Mouse (Mus musculus) heart, postnatal 0 days (tissue): ENCODE results near the gene N4bp3.

Source experiments
- CTCF ChIP-seq: IDR thresholded peaks from 2 replicates; pipeline ENCODE4 v1.5.1; 2016; ENCODE audit warnings: antibody characterized with exemption, control low read depth, low read depth
- EP300 ChIP-seq: IDR thresholded peaks from 2 replicates; pipeline ENCODE4 v1.6.1; 2016; ENCODE audit warnings: antibody characterized with exemption, low read depth

DNA sequence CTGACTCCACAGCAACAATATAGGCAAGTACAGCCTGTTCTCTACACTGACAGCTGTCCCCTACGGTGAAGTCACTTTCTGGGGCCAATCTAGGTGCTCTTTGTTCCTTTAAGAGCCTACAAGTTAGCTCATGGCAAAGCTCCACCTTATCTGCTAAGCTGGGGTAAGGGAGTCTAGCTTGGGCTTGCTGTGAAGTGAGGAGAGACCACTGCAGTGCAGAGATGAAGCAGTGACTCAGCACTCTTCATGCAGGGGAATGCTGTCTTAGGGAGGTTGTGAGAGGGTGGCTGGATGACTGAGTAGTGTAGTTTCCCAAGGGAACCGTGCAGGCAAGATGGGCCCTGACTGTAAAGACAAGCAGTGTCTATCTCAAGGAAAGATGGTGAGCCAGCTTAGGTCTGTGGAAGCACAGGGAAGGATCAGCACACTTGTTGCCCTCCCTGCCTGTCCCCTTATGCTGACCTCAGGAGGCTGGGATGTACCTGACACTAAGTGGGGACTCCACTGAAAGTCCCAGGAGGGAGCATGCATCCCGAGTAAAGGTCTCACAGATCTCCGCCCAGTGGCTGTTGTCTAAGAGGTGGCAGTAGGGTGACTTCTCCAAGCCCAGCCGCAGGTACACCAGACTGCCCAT, 25.3 kb downstream of the N4bp3 start:
- TF ChIP-seq CTCF: no peak
- TF ChIP-seq EP300: no peak
